Mouse (Mus musculus) right cerebral cortex, adult 2 months (tissue): ENCODE results near the gene Trim72.

Experiments used
- DNase-seq, 2 experiments: peaks; one replicate each; pipeline ENCODE4 v3.0.0; 2021 to 2022; ENCODE audit warnings: low spot score in 2 of 2

The Trim72 gene

GRCm38 (mm10) chr7:128003688-128004087 lies at the start of gene Trim72:
TSS of gene Trim72 (plus strand) at chr7:128003949.
- peak; percentile 41 to 53 for DNase-seq

GRCm38 (mm10) chr7:127959364-127959763 lies 44.4 kb upstream of the Trim72 start:
- no peak for DNase-seq

- DNase-seq = no peak
Observed at GRCm38 (mm10) chr7:127966371-127966918, 37.3 kb upstream of the Trim72 start.

GRCm38 (mm10) chr7:127967004-127967921 lies 36.5 kb upstream of the Trim72 start, which contains the start of gene Fus:
TSS of gene Fus (plus strand) at chr7:127967457.
- peak; percentile 94 for DNase-seq

GRCm38 (mm10) chr7:127967922-127968828 lies 35.6 kb upstream of the Trim72 start:
- DNase-seq = peak; percentile 63 to 70

GRCm38 (mm10) chr7:127974413-127974930 lies 29.3 kb upstream of the Trim72 start:
- DNase-seq = no peak

- DNase-seq = no peak
Observed at GRCm38 (mm10) chr7:127978856-127979255, 24.9 kb upstream of the Trim72 start.

- no peak for DNase-seq
Observed at GRCm38 (mm10) chr7:127980606-127981005, 23.1 kb upstream of the Trim72 start.

- no peak for DNase-seq
Observed at GRCm38 (mm10) chr7:127988904-127989303, 14.8 kb upstream of the Trim72 start.

- peak; percentile 79 to 87 for DNase-seq
Observed at GRCm38 (mm10) chr7:127991643-127992487, 11.9 kb upstream of the Trim72 start.

GRCm38 (mm10) chr7:127992488-127993340 lies 11.0 kb upstream of the Trim72 start:
- DNase-seq = no peak

- DNase-seq = peak in 1 of 2 experiments; percentile 44
Observed at GRCm38 (mm10) chr7:127993341-127993977, 10.3 kb upstream of the Trim72 start, which contains the start of gene Pycard. TSS of gene Pycard (minus strand) at chr7:127993867.

GRCm38 (mm10) chr7:127999436-127999835 lies 4.3 kb upstream of the Trim72 start:
- no peak for DNase-seq

- no peak for DNase-seq
Observed at GRCm38 (mm10) chr7:128000068-128000950, 3.4 kb upstream of the Trim72 start.

GRCm38 (mm10) chr7:128003098-128003497 lies 651 bp upstream of the Trim72 start:
- no peak for DNase-seq

GRCm38 (mm10) chr7:128004150-128004486 lies 369 bp downstream of the Trim72 start:
- DNase-seq = no peak

- DNase-seq = no peak
Observed at GRCm38 (mm10) chr7:128004487-128005362, 976 bp downstream of the Trim72 start.
